Mouse (Mus musculus) spleen, adult 2 months (tissue): ENCODE data around the gene Prim2.

ENCODE experiments used
- CTCF ChIP-seq: fragments of 200-500 bp; IDR thresholded peaks from 2 replicates; pipeline ENCODE4 v1.5.1; 2011; ENCODE audit warnings: mild to moderate bottlenecking, inconsistent platforms; ENCODE audit not compliant: insufficient read depth, insufficient read length, insufficient replicate concordance; ENCODE audit errors: extremely low read depth
- POLR2A ChIP-seq: fragments of 200-500 bp; IDR thresholded peaks from 2 replicates; pipeline ENCODE4 v1.6.1; 2011; ENCODE audit warnings: low read depth, low read length, inconsistent platforms

DNA sequence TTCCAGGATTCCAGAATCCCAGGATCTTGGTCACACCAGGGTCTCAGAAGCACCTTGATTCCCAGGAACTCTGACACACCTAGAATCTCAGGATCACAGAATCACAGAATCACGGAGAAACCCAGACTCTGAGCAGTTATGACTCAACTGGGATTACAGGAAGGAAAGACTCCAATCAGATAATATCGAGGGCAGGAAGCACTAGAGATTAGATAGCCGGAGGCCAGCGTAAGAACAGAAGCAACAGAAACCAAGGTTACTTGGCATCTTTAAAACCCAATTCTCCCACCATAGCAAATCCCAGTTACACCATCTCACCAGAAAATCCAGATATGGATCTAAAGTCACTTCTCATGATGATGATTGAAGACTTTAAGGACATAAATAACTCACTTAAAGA lies 113.0 kb downstream of the Prim2 start:
- TF ChIP-seq POLR2A (no peak), CTCF (no peak)
